Mouse (Mus musculus): ENCODE results near the gene Lyst.

GRCm38 (mm10) chr13:13635224-13635623 lies 45.0 kb downstream of the Lyst start:
- no peak for TF ChIP-seq POLR2A (IDR thresholded peaks at IDR 0.05; ENCODE audit: low read depth, low read length)
- no peak for TF ChIP-seq CTCF (IDR thresholded peaks at IDR 0.05; ENCODE audit: extremely low read depth, insufficient read length, insufficient replicate concordance, low read depth, low read length)

Measured in small intestine, adult 2 months (tissue).